Mouse (Mus musculus) ES-E14 (cell line): Measurements from ENCODE around the gene Plekhf1. TPM values are rescaled to one million over a fixed set of nuclear protein-coding genes. Genes with fewer than 3 reads are reported as not detected.

Source experiments
- DNase-seq: peaks from one replicate; pipeline ENCODE4 v3.0.0-alpha.2; 2013; ENCODE audit warnings: low read depth, low spot score
- H3K27ac ChIP-seq: 2 replicates; pipeline ENCODE4 v1.5.1; 2012; ENCODE audit warnings: low read depth, mild to moderate bottlenecking, low read length, moderate library complexity, mixed read lengths; ENCODE audit not compliant: poor library complexity, insufficient read depth, severe bottlenecking
- H3K36me3 ChIP-seq: 2 replicates; pipeline ENCODE4 v1.6.1; 2012; ENCODE audit warnings: mild to moderate bottlenecking, low read length, moderate library complexity, mixed read lengths; ENCODE audit not compliant: control insufficient read depth, poor library complexity, insufficient read depth, severe bottlenecking
- H3K4me1 ChIP-seq, 2 experiments: fragments of 150-350 bp in 1 of 2; sonication (generic) in 1 of 2; 2 replicates each; pipeline ENCODE4 v1.6.1; 2012; ENCODE audit warnings: low read length in 2 of 2, mild to moderate bottlenecking in 1 of 2, mixed read lengths in 1 of 2; ENCODE audit not compliant: control insufficient read depth in 2 of 2, insufficient read depth in 2 of 2, poor library complexity in 1 of 2
- H3K4me3 ChIP-seq, 2 experiments: fragments of 150-350 bp in 1 of 2; sonication (generic) in 1 of 2; 2 replicates each; pipeline ENCODE4 v1.5.1; 2012; ENCODE audit warnings: low read length in 2 of 2, low read depth in 1 of 2, mild to moderate bottlenecking in 1 of 2, mixed read lengths in 1 of 2; ENCODE audit not compliant: insufficient read depth in 1 of 2, poor library complexity in 1 of 2, severe bottlenecking in 1 of 2
- H3K9ac ChIP-seq: 2 replicates; pipeline ENCODE4 v1.6.1; 2012; ENCODE audit warnings: low read depth, mild to moderate bottlenecking, low read length, mixed read lengths; ENCODE audit not compliant: poor library complexity, insufficient read depth, severe bottlenecking
- H3K9me3 ChIP-seq: fragments of 150-350 bp; sonication (generic); 2 replicates; pipeline ENCODE4 v1.6.1; 2012; ENCODE audit warnings: low read depth, mild to moderate bottlenecking, low read length; ENCODE audit not compliant: control insufficient read depth, insufficient read depth
- CHD2 ChIP-seq: IDR thresholded peaks from 2 replicates; pipeline ENCODE4 v1.6.1; 2014; ENCODE audit warnings: mild to moderate bottlenecking, low read depth, low read length, inconsistent platforms
- HCFC1 ChIP-seq: IDR thresholded peaks from 2 replicates; pipeline ENCODE4 v1.6.1; 2012; ENCODE audit warnings: low read length, inconsistent platforms, borderline replicate concordance; ENCODE audit not compliant: insufficient read depth
- MAFK ChIP-seq: IDR thresholded peaks from 2 replicates; pipeline ENCODE4 v1.6.1; 2014; ENCODE audit warnings: mild to moderate bottlenecking, low read depth, low read length, inconsistent platforms; ENCODE audit not compliant: insufficient read depth
- ZC3H11A ChIP-seq: IDR thresholded peaks from 2 replicates; pipeline ENCODE4 v1.6.1; 2012; ENCODE audit warnings: low read depth, mild to moderate bottlenecking, inconsistent platforms, low read length, borderline replicate concordance
- ZNF384 ChIP-seq: IDR thresholded peaks from 2 replicates; pipeline ENCODE4 v1.6.1; 2012; ENCODE audit warnings: low read depth, low read length, inconsistent platforms
- in situ Hi-C, 2 experiments: fragments of 600-800 bp; cut with MboI; formaldehyde crosslinking; loops; one replicate each; pipeline ENCODE4 v1.15.1; 2025; ENCODE audit warnings: low sequenced_read_pairs in 2 of 2, inconsistent platforms in 1 of 2; ENCODE audit not compliant: unreplicated experiment in 2 of 2
- total RNA-seq: library from RNA; depleted of rRNA; stranded (reverse); fragments of 300-350 nt; gene quantifications from 2 replicates; pipeline ENCODE4 v1.2.3, GENCODE M21; 2012

Plekhf1 gene
- total RNA-seq, 1 experiment: 4.8 TPM

- H3K36me3 ChIP-seq: no peaks in the 10 kb centered on the region
- no peak for DNase-seq
- H3K9ac ChIP-seq: no peak overlapping the region
- in situ Hi-C loops: no loop called here
- H3K4me1 ChIP-seq: peaks cover 0 to 8% of the 10 kb centered on the region in 2 experiments; a peak in 2 of 4 replicates
- H3K4me3 ChIP-seq: no peak overlapping the region
- no peaks in the 10 kb centered on the region for H3K9me3 ChIP-seq
- TF ChIP-seq ZNF384: no peak
- H3K27ac ChIP-seq: no peak overlapping the region
Measured at GRCm38 (mm10) chr7:38188281-38189075, 39.3 kb downstream of the Plekhf1 start.

DNA sequence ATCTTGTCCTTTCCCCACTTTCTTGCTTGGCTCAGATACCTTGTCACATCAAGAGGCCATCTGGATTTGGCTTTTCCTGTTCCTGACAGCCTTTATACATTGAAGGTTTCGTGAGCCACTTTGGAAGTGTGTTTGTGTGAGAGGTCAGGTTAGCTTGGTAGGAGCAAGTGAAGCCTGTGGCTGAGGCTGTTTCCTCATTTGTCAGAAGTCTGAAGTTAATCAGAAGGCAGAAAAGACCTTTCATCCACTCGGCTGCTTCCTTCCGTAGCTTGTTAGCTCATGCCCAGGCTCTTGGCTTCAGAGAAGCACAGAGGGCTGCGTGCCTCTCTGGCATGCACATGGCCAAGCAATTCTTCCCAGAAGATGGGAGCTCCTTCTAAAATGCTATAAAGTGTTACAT, 40.0 kb downstream of the Plekhf1 start:
- no peaks in the 10 kb centered on the region for H3K9me3 ChIP-seq

DNA sequence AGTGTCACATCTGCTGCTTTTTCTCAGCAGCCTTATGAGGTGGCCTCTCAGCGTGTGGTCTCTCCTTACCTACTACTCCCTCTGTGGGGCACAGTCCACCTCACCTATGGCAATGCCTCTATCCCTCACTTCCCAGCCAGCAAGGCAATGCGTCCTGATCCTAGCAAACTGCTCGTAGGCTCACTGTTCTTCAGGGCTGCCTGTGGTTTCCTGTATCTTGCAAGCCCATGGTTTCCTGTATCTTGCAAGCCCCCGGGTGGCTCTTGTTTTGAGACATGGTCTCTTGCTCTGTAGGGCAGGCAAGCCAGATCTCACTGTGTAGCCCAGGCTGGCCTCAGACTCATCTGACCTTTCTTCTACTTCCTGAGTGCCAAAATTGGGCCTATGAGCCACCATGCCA, 41.0 kb downstream of the Plekhf1 start:
- Histone ChIP-seq H3K4me3 (no peak overlapping the region), H3K36me3 (no peaks in the 10 kb centered on the region), H3K9me3 (no peaks in the 10 kb centered on the region), H3K27ac (no peak overlapping the region), H3K4me1 (peaks cover 0 to 7% of the 10 kb centered on the region in 2 experiments; a peak in 2 of 4 replicates), H3K9ac (no peak overlapping the region)
- TF ChIP-seq MAFK (no peak), ZNF384 (no peak), ZC3H11A (no peak), HCFC1 (no peak), CHD2 (no peak)
- in situ Hi-C loops: no loop called here
- DNase-seq: no peak

More for the DNA sequence above, 40.0 kb downstream of the Plekhf1 start:
- Histone ChIP-seq H3K4me3 (no peak overlapping the region), H3K36me3 (no peaks in the 10 kb centered on the region), H3K27ac (no peak overlapping the region), H3K9ac (no peak overlapping the region), H3K4me1 (peaks cover 0 to 8% of the 10 kb centered on the region in 2 experiments; a peak in 2 of 4 replicates)
- in situ Hi-C loops: no loop called here
- DNase-seq: no peak
- TF ChIP-seq ZNF384 (no peak), ZC3H11A (no peak), HCFC1 (no peak), CHD2 (no peak), MAFK (no peak)

GRCm38 (mm10) chr7:38184786-38185185, 43.0 kb downstream of the Plekhf1 start:
- in situ Hi-C loops: no loop called here

GRCm38 (mm10) chr7:38184418-38184745, 43.4 kb downstream of the Plekhf1 start:
- in situ Hi-C loops: no loop called here
- H3K9ac ChIP-seq: no peak overlapping the region
- TF ChIP-seq MAFK (no peak), ZC3H11A (no peak), CHD2 (no peak), ZNF384 (no peak), HCFC1 (no peak)

More at GRCm38 (mm10) chr7:38184786-38185185, 43.0 kb downstream of the Plekhf1 start:
- Histone ChIP-seq H3K4me1 (no peaks in the 10 kb centered on the region; a peak in 1 of 4 replicates), H3K9me3 (no peaks in the 10 kb centered on the region), H3K27ac (no peak overlapping the region), H3K9ac (no peak overlapping the region), H3K4me3 (no peak overlapping the region), H3K36me3 (no peaks in the 10 kb centered on the region)
- no peak for DNase-seq
- TF ChIP-seq CHD2: no peak
- TF ChIP-seq MAFK: no peak
- no peak for TF ChIP-seq ZNF384
- TF ChIP-seq ZC3H11A: no peak
- TF ChIP-seq HCFC1: no peak

More at GRCm38 (mm10) chr7:38184418-38184745, 43.4 kb downstream of the Plekhf1 start:
- Histone ChIP-seq H3K4me3 (peak overlapping the region; percentile 81 to 91; a peak in 3 of 4 replicates), H3K27ac (no peak overlapping the region), H3K9me3 (no peaks in the 10 kb centered on the region), H3K36me3 (no peaks in the 10 kb centered on the region), H3K4me1 (no peaks in the 10 kb centered on the region; a peak in 1 of 4 replicates)
- DNase-seq: no peak
